Mouse (Mus musculus): ENCODE data around the gene Slc12a4.
"Not testable (repeated sequence)": the region's sequence is repeated elsewhere in the genome, so short reads cannot be mapped to it uniquely, and the experiment has no call there.

Slc12a4 gene

GRCm38 (mm10) chr8:105965905-105966341 lies at the start of gene Slc12a4:
Gene Slc12a4 (minus strand): TSS chr8:105966097.
- DNase-seq (ENCODE audit: low spot score): peak; percentile 79

- not testable (repeated sequence) for DNase-seq (ENCODE audit: low spot score)
Measured at GRCm38 (mm10) chr8:106012203-106012602, 46.3 kb upstream of the Slc12a4 start.

GRCm38 (mm10) chr8:106011643-106011986 lies 45.7 kb upstream of the Slc12a4 start, which contains the start of gene Ddx28:
Gene Ddx28 (minus strand): TSS chr8:106011882.
- DNase-seq (ENCODE audit: low spot score): no peak

GRCm38 (mm10) chr8:106010748-106011642 lies 45.1 kb upstream of the Slc12a4 start:
- peak; percentile 90 for DNase-seq (ENCODE audit: low spot score)

- DNase-seq (ENCODE audit: low spot score): not testable (repeated sequence)
Measured at GRCm38 (mm10) chr8:106007891-106008290, 42.0 kb upstream of the Slc12a4 start.

- DNase-seq (ENCODE audit: low spot score): no peak
Measured at GRCm38 (mm10) chr8:106007135-106007534, 41.2 kb upstream of the Slc12a4 start.

GRCm38 (mm10) chr8:106006413-106006812 lies 40.5 kb upstream of the Slc12a4 start:
- DNase-seq (ENCODE audit: low spot score): no peak

- no peak for DNase-seq (ENCODE audit: low spot score)
Measured at GRCm38 (mm10) chr8:106005875-106006274, 40.0 kb upstream of the Slc12a4 start, which contains the start of gene Dpep2nb. Gene Dpep2nb (minus strand): TSS chr8:106005975.

GRCm38 (mm10) chr8:106004538-106005207 lies 38.8 kb upstream of the Slc12a4 start:
- DNase-seq (ENCODE audit: low spot score): no peak

- DNase-seq (ENCODE audit: low spot score): no peak
Measured at GRCm38 (mm10) chr8:106001908-106002307, 36.0 kb upstream of the Slc12a4 start.

GRCm38 (mm10) chr8:105998971-105999370 lies 33.1 kb upstream of the Slc12a4 start:
- no peak for DNase-seq (ENCODE audit: low spot score)

- DNase-seq (ENCODE audit: low spot score): peak; percentile 43
Measured at GRCm38 (mm10) chr8:105996359-105996758, 30.5 kb upstream of the Slc12a4 start.

- no peak for DNase-seq (ENCODE audit: low spot score)
Measured at GRCm38 (mm10) chr8:105993226-105993625, 27.3 kb upstream of the Slc12a4 start.

- peak; percentile 55 for DNase-seq (ENCODE audit: low spot score)
Measured at GRCm38 (mm10) chr8:105992499-105992898, 26.6 kb upstream of the Slc12a4 start.

- peak; percentile 27 for DNase-seq (ENCODE audit: low spot score)
Measured at GRCm38 (mm10) chr8:105991546-105991945, 25.6 kb upstream of the Slc12a4 start.

GRCm38 (mm10) chr8:105990856-105991387 lies 25.0 kb upstream of the Slc12a4 start, which contains the start of gene Dus2:
Gene Dus2 (plus strand): TSS chr8:105991337.
- DNase-seq (ENCODE audit: low spot score): peak; percentile 87

GRCm38 (mm10) chr8:105988546-105988945 lies 22.6 kb upstream of the Slc12a4 start:
- no peak for DNase-seq (ENCODE audit: low spot score)

- not testable (repeated sequence) for DNase-seq (ENCODE audit: low spot score)
Measured at GRCm38 (mm10) chr8:105983406-105983805, 17.5 kb upstream of the Slc12a4 start.

GRCm38 (mm10) chr8:105981146-105981545 lies 15.2 kb upstream of the Slc12a4 start:
- no peak for DNase-seq (ENCODE audit: low spot score)

- DNase-seq (ENCODE audit: low spot score): no peak
Measured at GRCm38 (mm10) chr8:105979325-105979724, 13.4 kb upstream of the Slc12a4 start, which contains the start of gene Dpep3. Gene Dpep3 (minus strand): TSS chr8:105979429.

GRCm38 (mm10) chr8:105975363-105975762 lies 9.5 kb upstream of the Slc12a4 start:
- DNase-seq (ENCODE audit: low spot score): no peak

GRCm38 (mm10) chr8:105971019-105971720 lies 5.3 kb upstream of the Slc12a4 start:
- DNase-seq (ENCODE audit: low spot score): no peak

Data from lung, postnatal 25 days (tissue).